Mouse (Mus musculus) olfactory bulb, adult 2 months (tissue): ENCODE measurements around the gene Lypd6b.

ENCODE experiments used
- CTCF ChIP-seq: fragments of 200-500 bp; IDR thresholded peaks from 2 replicates; pipeline ENCODE4 v1.5.1; 2012; ENCODE audit warnings: low read depth, mild to moderate bottlenecking, low read length, moderate library complexity; ENCODE audit not compliant: insufficient read depth
- POLR2A ChIP-seq: fragments of 200-500 bp; IDR thresholded peaks from 2 replicates; pipeline ENCODE4 v1.6.1; 2012; ENCODE audit warnings: mild to moderate bottlenecking, low read depth, low read length, moderate library complexity; ENCODE audit not compliant: insufficient read depth

DNA sequence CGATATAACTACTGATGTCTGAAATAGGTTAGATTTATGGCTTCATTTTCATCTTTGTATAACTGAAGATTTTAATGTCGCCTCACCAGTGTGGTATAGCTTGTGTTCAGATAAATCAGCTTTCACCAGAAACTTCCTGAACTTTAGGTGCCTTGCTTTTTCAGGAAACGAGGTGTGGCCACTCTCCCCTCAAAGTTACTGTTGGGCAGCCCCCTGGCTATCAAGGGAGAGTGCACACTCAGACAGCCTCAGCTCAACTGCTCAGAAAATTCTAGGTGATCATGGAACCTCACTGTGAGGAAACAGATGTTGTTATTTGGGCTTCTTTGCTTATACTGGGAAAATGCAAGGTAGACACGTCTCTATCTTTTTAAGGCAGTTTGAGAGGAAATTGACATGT lies 25.7 kb downstream of the Lypd6b start:
- TF ChIP-seq POLR2A (no peak), CTCF (no peak)
